Mouse (Mus musculus): ENCODE measurements at regions not wholly inside any gene's neighbourhood (a gene's known extent, or its start where the extent isn't known, plus 50 kb on each side); places are given as distances from the start of the nearest gene placed in this dataset.

- DNase-seq (ENCODE audit: low read depth, low spot score) = no peak
Measured at GRCm38 (mm10) chr8:113581704-113582103, 53.7 kb upstream of the Mon1b start.

DNA sequence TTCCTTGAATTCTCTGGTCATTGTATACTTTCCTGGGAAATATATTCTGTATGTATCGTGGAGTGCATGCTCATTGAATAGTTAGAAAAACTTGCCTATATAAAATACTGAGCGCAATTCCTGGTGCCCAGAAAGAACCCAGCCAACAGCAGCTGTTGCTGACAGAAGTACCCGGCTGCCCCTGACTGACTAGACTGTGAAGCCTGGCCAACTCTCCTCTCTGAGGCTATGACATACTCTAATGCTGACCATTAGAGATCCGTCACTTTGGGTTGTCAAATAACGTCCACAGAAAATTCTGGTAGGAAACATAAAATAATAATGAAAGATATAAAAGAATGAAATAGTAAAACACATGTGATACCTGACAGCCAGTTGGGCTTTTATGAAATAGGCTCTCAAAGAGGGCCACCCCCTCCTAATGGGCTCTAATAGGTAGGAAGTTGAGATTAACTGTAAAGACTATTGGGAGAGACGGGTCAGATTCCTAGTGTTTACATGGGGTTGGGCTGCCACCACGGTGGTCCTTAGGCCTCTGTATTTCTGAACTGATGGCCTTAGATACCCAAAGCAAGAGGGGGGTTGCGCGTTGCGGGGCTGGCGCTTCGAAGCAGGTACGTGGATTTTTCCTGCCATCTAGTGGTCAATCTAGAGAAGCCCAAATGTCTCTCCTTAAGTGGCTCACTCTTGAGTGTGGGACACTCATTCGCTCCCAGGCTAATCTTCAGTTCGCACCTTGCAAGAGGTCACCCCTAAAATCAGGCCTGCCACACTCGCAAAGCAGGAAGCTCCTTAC is 53.0 kb upstream of the Mon1b start:
- peak; percentile 24 for DNase-seq (ENCODE audit: low read depth, low spot score)

DNA sequence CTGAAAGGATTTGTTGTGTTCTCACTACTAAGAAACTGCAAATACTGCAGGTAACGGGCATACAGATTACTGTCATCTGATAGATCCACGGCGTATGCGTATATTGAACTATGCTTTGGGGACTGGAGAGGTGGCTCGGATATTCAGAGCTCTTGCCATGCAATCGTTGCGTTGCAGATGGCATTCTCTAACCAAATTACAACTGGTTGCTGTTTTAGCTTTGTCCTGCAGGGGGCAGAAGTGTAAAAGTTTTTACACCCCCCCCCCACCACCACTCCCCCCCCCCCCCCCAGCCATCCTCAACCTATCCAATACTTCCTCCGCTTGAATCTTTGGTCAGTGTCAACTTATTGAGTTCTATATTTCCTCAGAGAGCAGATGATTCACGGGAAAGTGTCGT is 51.6 kb upstream of the Mon1b start:
- no peak for DNase-seq (ENCODE audit: low read depth, low spot score)

Data from WW6 (cell line).